In the genomic region with DNA sequence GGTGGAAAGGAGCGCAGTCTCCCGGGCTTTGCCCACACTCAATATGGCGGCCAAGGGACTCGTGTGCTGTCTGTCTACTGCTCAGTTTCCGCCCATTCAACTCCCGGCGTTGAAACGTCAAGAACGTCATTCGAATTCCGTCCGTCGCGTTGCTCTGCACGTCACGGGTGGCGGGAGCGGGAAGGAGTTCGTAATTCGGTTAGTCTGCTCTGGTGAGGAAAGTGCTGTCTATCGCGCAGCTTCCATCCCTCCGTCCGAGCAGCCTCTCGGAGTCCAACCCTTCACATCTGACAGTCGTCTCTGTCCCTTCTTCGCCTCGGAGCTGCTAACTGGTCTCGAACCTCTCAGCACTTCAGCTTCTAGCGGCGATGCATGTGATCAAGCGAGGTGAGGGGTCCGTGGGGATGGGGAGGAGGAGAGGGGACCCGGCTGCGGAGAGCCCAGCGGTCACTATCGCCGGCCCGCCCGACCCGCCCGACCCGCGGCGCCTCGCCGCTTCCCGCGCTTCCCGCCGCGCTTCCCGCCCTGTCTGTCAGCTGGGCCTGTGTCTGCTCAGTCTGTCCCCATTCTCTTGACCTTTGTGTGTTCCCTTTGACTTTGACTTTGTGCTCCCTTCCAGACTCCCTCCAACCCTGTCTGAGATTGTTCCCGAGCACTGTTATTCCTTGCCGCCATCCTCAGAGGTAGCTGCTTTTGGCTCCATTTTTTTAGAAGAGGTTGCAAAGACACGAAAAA, we compare ENCODE assay signal across 8 mouse cellular contexts. TPM values are rescaled to one million over a fixed set of nuclear protein-coding genes. Genes with fewer than 3 reads are reported as not detected.
A peak's percentile ranks its signal among the peaks of the same experiment; 100 is the strongest.
DNase-seq lines count a peak whose midpoint lies in the region; ATAC-seq lines count a peak whose summit lies in the region.

Rrm1 (plus strand) TSS at position 39 of the 735 bp plus-strand sequence.

- peak; percentile 90 to 91 for DNase-seq in B cell, adult 2 months
- peak; percentile 99 for DNase-seq in brain, adult 2 months (ENCODE audit: low read depth, low spot score)
- peak; percentile 99 for DNase-seq in heart, embryonic 10.5 days (ENCODE audit: low spot score)
- DNase-seq in liver = peak; percentile 94
- peak; percentile 92 to 94 for DNase-seq in spleen, postnatal 4 days (ENCODE audit: low spot score in 2 of 2)

- H3K4me1 ChIP-seq in heart, embryonic 10.5 days = peaks cover 13% of the 10 kb centered on the region
- peaks cover 20% of the 10 kb centered on the region for H3K4me1 ChIP-seq in kidney, embryonic 15.5 days

- peak; percentile 93 for ATAC-seq in erythroblast, adult 5-6 weeks (replicated peaks; ENCODE audit: low FRiP score, poor library complexity, severe bottlenecking)
- ATAC-seq in kidney, embryonic 15.5 days (replicated peaks; ENCODE audit: low FRiP score) = peak; percentile 98
- peak; percentile 99 for ATAC-seq in monocyte, adult 5-6 weeks (replicated peaks; ENCODE audit: insufficient number of reproducible peaks, low FRiP score, low TSS enrichment, poor library complexity, severe bottlenecking)

- peaks cover 16% of the 10 kb centered on the region for H3K27me3 ChIP-seq in heart, embryonic 10.5 days (ENCODE audit: insufficient read depth, poor library complexity, severe bottlenecking)
- peaks cover 16% of the 10 kb centered on the region; the same call in 1 of the 2 replicates for H3K27me3 ChIP-seq in kidney, embryonic 15.5 days

- peak within 1 kb of the TSS; percentile 76 for H3K4me3 ChIP-seq in heart, embryonic 10.5 days
- H3K4me3 ChIP-seq in kidney, embryonic 15.5 days (replicated peaks) = peak within 1 kb of the TSS; percentile 79

- H3K4me2 ChIP-seq in kidney, embryonic 15.5 days = peak within 1 kb of the TSS; percentile 61

- H3K9ac ChIP-seq in kidney, embryonic 15.5 days = peak within 1 kb of the TSS; percentile 74

- peak within 1 kb of the TSS; percentile 93 for H3K27ac ChIP-seq in heart, embryonic 10.5 days
- H3K27ac ChIP-seq in kidney, embryonic 15.5 days = peak within 1 kb of the TSS; percentile 92

- no peaks in the 10 kb centered on the region for H3K9me3 ChIP-seq in heart, embryonic 10.5 days
- H3K9me3 ChIP-seq in kidney, embryonic 15.5 days (replicated peaks) = no peaks in the 10 kb centered on the region

- peaks cover 30% of the 10 kb centered on the region for H3K36me3 ChIP-seq in heart, embryonic 10.5 days
- peaks cover 24% of the 10 kb centered on the region for H3K36me3 ChIP-seq in kidney, embryonic 15.5 days

- under 1% methylated on average over 56 of the region's 56 CpGs for WGBS in heart, embryonic 10.5 days
- WGBS in kidney, embryonic 15.5 days = under 1% methylated on average over 54 of the region's 56 CpGs

RNA-seq across cellular contexts. Expression of gene Rrm1, which starts in this region (rescaled TPM):
- 85.7 and 133 TPM in 2 replicates for total RNA-seq in erythroblast, adult 5-6 weeks (2015; ENCODE audit: low replicate concordance)
- 265 and 267 TPM in 2 replicates for total RNA-seq in erythroblast, adult 5-6 weeks (2017; ENCODE audit: low replicate concordance)
- 190 and 198 TPM in 2 replicates for polyA plus RNA-seq in heart, embryonic 10.5 days (2016; fragmentation: Nextera tagmentation; extraction: Ambion mirVana)
- 155 and 159 TPM in 2 replicates for polyA plus RNA-seq in kidney, embryonic 15.5 days (2015; fragmentation: Nextera tagmentation; extraction: Ambion mirVana)
- 39.1 to 107 TPM (median 51.1 TPM) in 3 replicates for total RNA-seq in monocyte, adult 5-6 weeks (2017)

Comparison
In these comparisons a context has a peak if more than half of its experiments do, and no peak if none do; other contexts are left out.
1. Peak in every context shown above with its lines: DNase-seq, ATAC-seq, H3K4me3 ChIP-seq and H3K27ac ChIP-seq.